In the genomic region with DNA sequence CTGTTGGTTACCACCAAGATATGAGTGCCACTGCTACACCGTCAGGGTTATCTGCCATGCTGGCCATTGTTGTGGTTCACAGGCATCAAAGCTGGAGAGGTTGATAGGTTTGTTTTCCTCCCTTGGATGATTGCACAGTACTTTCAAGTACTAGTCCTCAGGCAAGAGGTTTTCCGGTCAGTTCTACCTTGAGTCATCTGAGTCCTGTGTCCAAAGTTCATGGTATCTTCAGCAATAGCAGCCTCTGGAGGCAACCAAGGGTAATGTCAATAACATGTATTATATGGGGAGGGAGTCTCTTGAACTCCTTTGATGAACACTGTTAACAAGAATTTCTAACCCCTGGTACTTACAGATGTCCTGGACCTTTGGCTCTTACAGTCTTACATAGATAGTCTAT, we compare ENCODE assay signal across 19 mouse cellular contexts.
A peak's percentile ranks its signal among the peaks of the same experiment; 100 is the strongest.
DNase-seq lines count a peak whose midpoint lies in the region; ATAC-seq and TF ChIP-seq lines count a peak whose summit lies in the region.
"Had no signal": no experiment of that assay in that cellular context is flagged by ENCODE, and none has a peak within 500 bp of the region (broad histone marks: within the 10 kb centered on the region; RNA-seq: fewer than 3 reads in every experiment).

No protein-coding gene starts in this region.

- peak; percentile 86 for ATAC-seq in intestine, postnatal 0 days
- no peak for ATAC-seq in intestine, embryonic 15.5 days
- ATAC-seq in Patski, result no peak
- ATAC-seq: activated CD4-positive, CD25-positive, alpha-beta regulatory T cell, adult 4 months; forebrain, embryonic 16.5 days had no signal

- no peaks in the 10 kb centered on the region for H3K27me3 ChIP-seq in intestine, postnatal 0 days (replicated peaks; ENCODE audit: control insufficient read depth, insufficient read depth, low read length)
- H3K27me3 ChIP-seq in intestine, embryonic 15.5 days (replicated peaks), result no peaks in the 10 kb centered on the region
- H3K27me3 ChIP-seq in liver, adult 2 months (ENCODE audit: control insufficient read depth, insufficient read depth, low read length), result no peaks in the 10 kb centered on the region
- no peaks in the 10 kb centered on the region for H3K27me3 ChIP-seq in Patski
- H3K27me3 ChIP-seq: forebrain, embryonic 12.5 days; heart, embryonic 15.5 days had no signal

- no peaks in the 10 kb centered on the region for H3K79me2 ChIP-seq in liver, adult 2 months (ENCODE audit: control insufficient read depth, insufficient read depth, low read length)

- in situ Hi-C loops in Patski (cut with MboI; ENCODE audit: low pct_unique_long_range_greater_than_20kb), result no loop called here

- no peak overlapping the region for H3K27ac ChIP-seq in intestine, postnatal 0 days (ENCODE audit: low read depth, low read length)
- H3K27ac ChIP-seq in intestine, embryonic 15.5 days, result no peak overlapping the region
- H3K27ac ChIP-seq in liver, adult 2 months (replicated peaks; ENCODE audit: insufficient read depth, low read depth, low read length), result no peak overlapping the region
- H3K27ac ChIP-seq: embryonic facial prominence, embryonic 13.5 days; forebrain, embryonic 12.5 days; heart, embryonic 15.5 days; hindbrain, embryonic 10.5 days; hindbrain, embryonic 14.5 days had no signal

- H3K4me3 ChIP-seq in intestine, postnatal 0 days (ENCODE audit: low read depth, low read length), result no peak overlapping the region
- no peak overlapping the region for H3K4me3 ChIP-seq in intestine, embryonic 15.5 days (replicated peaks)
- H3K4me3 ChIP-seq in liver, adult 2 months (ENCODE audit: insufficient read depth, low read depth, low read length), result no peak overlapping the region
- H3K4me3 ChIP-seq: embryonic facial prominence, embryonic 13.5 days; forebrain, embryonic 12.5 days; heart, embryonic 15.5 days; hindbrain, embryonic 10.5 days had no signal

- POLR2A ChIA-PET in Patski (lab: Charles Lee), result no interaction called here

- peak; percentile 60 for TF ChIP-seq CTCF in intestine, postnatal 0 days (IDR thresholded peaks at IDR 0.05; ENCODE audit: low read depth)
- TF ChIP-seq CTCF in liver, adult 2 months (IDR thresholded peaks at IDR 0.05; ENCODE audit: low read depth, low read length), result no peak
- peak; percentile 32 for TF ChIP-seq CTCF in Patski (IDR thresholded peaks at IDR 0.05)

- no peaks in the 10 kb centered on the region for H3K4me1 ChIP-seq in intestine, postnatal 0 days (replicated peaks; ENCODE audit: control insufficient read depth, insufficient read depth, low read length)
- H3K4me1 ChIP-seq in intestine, embryonic 15.5 days (replicated peaks), result no peaks in the 10 kb centered on the region
- H3K4me1 ChIP-seq in liver, adult 2 months (ENCODE audit: control insufficient read depth, insufficient read depth, low read length), result no peaks in the 10 kb centered on the region
- H3K4me1 ChIP-seq: embryonic facial prominence, embryonic 13.5 days; forebrain, embryonic 12.5 days; heart, embryonic 15.5 days had no signal

- H3K4me2 ChIP-seq in intestine, postnatal 0 days (replicated peaks; ENCODE audit: low read depth), result no peak overlapping the region
- no peak overlapping the region for H3K4me2 ChIP-seq in intestine, embryonic 15.5 days (replicated peaks)
- H3K4me2 ChIP-seq: embryonic facial prominence, embryonic 13.5 days; forebrain, embryonic 12.5 days; heart, embryonic 11.5 days; heart, embryonic 15.5 days; hindbrain, embryonic 14.5 days had no signal

- H3K36me3 ChIP-seq in intestine, postnatal 0 days (ENCODE audit: control insufficient read depth, insufficient read depth), result no peaks in the 10 kb centered on the region
- no peaks in the 10 kb centered on the region for H3K36me3 ChIP-seq in intestine, embryonic 15.5 days
- H3K36me3 ChIP-seq in liver, adult 2 months (ENCODE audit: control insufficient read depth, insufficient read depth, low read length), result no peaks in the 10 kb centered on the region
- H3K36me3 ChIP-seq: embryonic facial prominence, embryonic 13.5 days; forebrain, embryonic 12.5 days; heart, embryonic 15.5 days; hindbrain, embryonic 10.5 days had no signal

- 73% methylated on average over 2 of the region's 2 CpGs for WGBS in intestine, postnatal 0 days
- 98% methylated on average over 2 of the region's 2 CpGs for WGBS in intestine, embryonic 15.5 days
- 62% methylated on average over 2 of the region's 2 CpGs for WGBS in liver, adult 2 months

- no peak overlapping the region for H3K9ac ChIP-seq in intestine, postnatal 0 days (ENCODE audit: low read depth, low read length)
- no peak overlapping the region for H3K9ac ChIP-seq in intestine, embryonic 15.5 days
- no peak overlapping the region for H3K9ac ChIP-seq in liver, adult 2 months (ENCODE audit: low read depth, low read length)
- H3K9ac ChIP-seq: embryonic facial prominence, embryonic 13.5 days; forebrain, embryonic 12.5 days; heart, embryonic 15.5 days; hindbrain, embryonic 14.5 days had no signal

- CTCF ChIA-PET in Patski (lab: Charles Lee), result no interaction called here

- no peaks in the 10 kb centered on the region for H3K9me3 ChIP-seq in intestine, postnatal 0 days (ENCODE audit: control insufficient read depth)
- no peaks in the 10 kb centered on the region for H3K9me3 ChIP-seq in intestine, embryonic 15.5 days
- H3K9me3 ChIP-seq: embryonic facial prominence, embryonic 13.5 days; forebrain, embryonic 12.5 days; heart, embryonic 15.5 days; hindbrain, embryonic 10.5 days had no signal

- peak; percentile 47 for DNase-seq in liver, adult 2 months (ENCODE audit: extremely low read depth, low read depth, low spot score)
- DNase-seq in liver (no peak), Patski (ENCODE audit: low read depth, low spot score) (no peak)
- no peak for DNase-seq in thymus, postnatal 0 days (ENCODE audit: low spot score)
- DNase-seq: adrenal gland, postnatal 14 days; cerebellum, adult 11-12 months; cerebellum, adult 9-10 months; cerebellum, postnatal 25 days; gastrocnemius, postnatal 14 days had no signal

- TF ChIP-seq POLR2A in liver, adult 2 months (IDR thresholded peaks at IDR 0.05; ENCODE audit: extremely low read depth, insufficient read depth, low read length), result no peak
